Mouse (Mus musculus) inflammation-experienced regulatory T-cells, adult 6 months (primary cell): ENCODE measurements around the gene Copa. TPM values are rescaled to one million over a fixed set of nuclear protein-coding genes. Genes with fewer than 3 reads are reported as not detected.

ENCODE experiments used
- ATAC-seq: one replicate; pipeline ENCODE4 v1.8.0; 2017
- polyA plus RNA-seq, 3 experiments: library from polyadenylated mRNA; unstranded; fragments of 100-300 nt; shearing (Covaris generic); gene quantifications; one replicate each; pipeline ENCODE4 v1.2.1; 2017

The Copa gene
- polyA plus RNA-seq, 3 experiments from 2014 or later, result 94.5 to 111 (median 98.0) TPM

GRCm38 (mm10) chr1:172143570-172143969, 61.2 kb downstream of the Copa start:
- peak; percentile 49 for ATAC-seq

- ATAC-seq, result peak; percentile 92
These were observed 65.5 kb downstream of the Copa start, which contains the start of gene Dcaf8 for GRCm38 (mm10) chr1:172147835-172148278. Dcaf8 (plus strand) TSS chr1:172148084.

- ATAC-seq, result peak; percentile 10
These were observed 66.1 kb downstream of the Copa start for GRCm38 (mm10) chr1:172148279-172148954.

- ATAC-seq, result no peak
These were observed 66.9 kb downstream of the Copa start for GRCm38 (mm10) chr1:172148955-172149815.

- ATAC-seq, result no peak
These were observed 72.2 kb downstream of the Copa start for GRCm38 (mm10) chr1:172154536-172154935.

GRCm38 (mm10) chr1:172155518-172155917, 73.2 kb downstream of the Copa start:
- ATAC-seq, result no peak

- no peak for ATAC-seq
These were observed 77.6 kb downstream of the Copa start for GRCm38 (mm10) chr1:172159970-172160369.

- no peak for ATAC-seq
These were observed 78.2 kb downstream of the Copa start for GRCm38 (mm10) chr1:172160508-172160907.

GRCm38 (mm10) chr1:172162009-172162408, 79.7 kb downstream of the Copa start:
- ATAC-seq, result peak; percentile 72

GRCm38 (mm10) chr1:172162959-172163358, 80.6 kb downstream of the Copa start:
- no peak for ATAC-seq

- no peak for ATAC-seq
These were observed 85.6 kb downstream of the Copa start for GRCm38 (mm10) chr1:172167911-172168310.

- no peak for ATAC-seq
These were observed 87.5 kb downstream of the Copa start for GRCm38 (mm10) chr1:172169809-172170208.

Other genes with a start within 250 kb of the Copa start
- 100 to 1,000 TPM; 219 to 268 (median 234) TPM for gene Cd84, start 242.8 kb upstream of the Copa start, polyA plus RNA-seq
- gene Gm10521, start 186.9 kb upstream of the Copa start, polyA plus RNA-seq, result 1 to 10 TPM; 1.4 to 2.7 (median 2.5) TPM
- 100 to 1,000 TPM; 306 to 408 (median 373) TPM for gene Slamf6, start 165.0 kb upstream of the Copa start, polyA plus RNA-seq
- gene Vangl2, start 54.1 kb upstream of the Copa start, polyA plus RNA-seq, result under 1 TPM; 0.57 to 0.66 (median 0.64) TPM
- not detected for gene Nhlh1, start 25.0 kb upstream of the Copa start, polyA plus RNA-seq
- gene Ncstn, start 266 bp downstream of the Copa start, polyA plus RNA-seq, result 100 to 1,000 TPM in 2 of 3 experiments, 10 to 100 TPM in 1; 97.1 to 147 (median 109) TPM
- 10 to 100 TPM; 61.2 to 81.8 (median 78.3) TPM for gene Pex19, start 44.2 kb downstream of the Copa start, polyA plus RNA-seq
- gene Dcaf8, start 65.6 kb downstream of the Copa start, polyA plus RNA-seq, result 10 to 100 TPM; 46.7 to 99.2 (median 78.4) TPM
- gene Pea15a, start 124.3 kb downstream of the Copa start, polyA plus RNA-seq, result 10 to 100 TPM; 46.0 to 50.6 (median 47.6) TPM
- not detected for gene Casq1, start 137.3 kb downstream of the Copa start, polyA plus RNA-seq
- not detected for gene Atp1a4, start 175.9 kb downstream of the Copa start, polyA plus RNA-seq
- gene Igsf8, start 179.1 kb downstream of the Copa start, polyA plus RNA-seq, result 1 to 10 TPM; 3.8 to 5.4 (median 5.2) TPM
- under 1 TPM in 2 of 3 experiments, not detected in 1; 0.12 to 0.52 TPM for gene Atp1a2, start 215.5 kb downstream of the Copa start, polyA plus RNA-seq
- not detected for gene Kcnj9, start 246.8 kb downstream of the Copa start, polyA plus RNA-seq